Mouse (Mus musculus): Measurements from ENCODE around the gene Gtf2a1. TPM values are rescaled to one million over a fixed set of nuclear protein-coding genes. Genes with fewer than 3 reads are reported as not detected.

Gtf2a1 gene
- total RNA-seq (2012; rRNA removed), result 25.7 and 29.0 TPM in 2 replicates
- total RNA-seq (2014; rRNA removed), result 16.0 and 19.2 TPM in 2 replicates
- polyA plus RNA-seq (2012; ENCODE audit: insufficient read length, low read depth), result 34.5 and 36.2 TPM in 2 replicates

- peak; percentile 91 for DNase-seq (ENCODE audit: extremely low read depth)
- Histone ChIP-seq H3K27ac (ENCODE audit: insufficient read depth, low read depth) (peak within 1 kb of the TSS; percentile 99), H3K9ac (ENCODE audit: insufficient read depth, low read depth) (peak within 1 kb of the TSS; percentile 100), H3K79me2 (replicated peaks; ENCODE audit: control insufficient read depth, extremely low read depth, insufficient read depth, poor library complexity, severe bottlenecking) (peaks cover 27% of the 10 kb centered on the region), H3K9me3 (replicated peaks; ENCODE audit: low read length) (peaks cover 6% of the 10 kb centered on the region), H3K4me3 (replicated peaks in 1 of 3; ENCODE audit: low read depth in 2 of 3, low read length in 2 of 3, poor library complexity in 1 of 3) (peak within 1 kb of the TSS; percentile 68 to 96 (median 69)), H3K4me1 (ENCODE audit: control insufficient read depth in 1 of 2, insufficient read depth in 2 of 2) (peaks cover 6 to 29% of the 10 kb centered on the region in 2 experiments), H3K36me3 (replicated peaks in 1 of 2; ENCODE audit: control insufficient read depth in 1 of 2, insufficient read depth in 1 of 2, low read length in 1 of 2) (peaks cover 5 to 11% of the 10 kb centered on the region in 2 experiments), H3K27me3 (replicated peaks) (no peaks in the 10 kb centered on the region), H3K4me2 (ENCODE audit: insufficient read depth, low read depth, poor library complexity, severe bottlenecking) (peak within 1 kb of the TSS; percentile 99)
- dilution Hi-C loops (cut with MboI; ENCODE audit: extremely low pct_ligation_motif_present, extremely low pct_unique_long_range_greater_than_20kb, low sequenced_read_pairs) (no loop called here), in situ Hi-C loops (cut with MboI; ENCODE audit: low pct_ligation_motif_present, low pct_unique_long_range_greater_than_20kb, low sequenced_read_pairs) (no loop called here)
- peak; percentile 83 for TF ChIP-seq TBP (conservative IDR thresholded peaks at IDR 0.05; ENCODE audit: low read depth, low read length)
- peak; percentile 90; the same call in 1 of the 2 replicates for TF ChIP-seq E2F4 (IDR thresholded peaks at IDR 0.05; ENCODE audit: insufficient replicate concordance, low read depth, low read length)
- TF ChIP-seq USF1 (IDR thresholded peaks at IDR 0.05; ENCODE audit: low read depth, low read length), result peak; percentile 91
- TF ChIP-seq POLR2A (IDR thresholded peaks at IDR 0.05; ENCODE audit: low read depth, low read length), result peak; percentile 99
- no peak for TF ChIP-seq CHD1 (IDR thresholded peaks at IDR 0.05; ENCODE audit: low read depth, low read length)
- peak; percentile 63 for TF ChIP-seq MEF2A (IDR thresholded peaks at IDR 0.05; ENCODE audit: borderline replicate concordance, low read depth, low read length)
- TF ChIP-seq KAT2A (IDR thresholded peaks at IDR 0.05; ENCODE audit: insufficient replicate concordance, low read length), result 0 out of 2 replicates have a peak, but pooled peaks have one; percentile 54
- TF ChIP-seq JUN (IDR thresholded peaks at IDR 0.05; ENCODE audit: insufficient read depth, low read depth, low read length), result no peak
- TF ChIP-seq USF2 (conservative IDR thresholded peaks at IDR 0.05; ENCODE audit: low read depth, low read length), result peak; percentile 86
- TF ChIP-seq TCF12 (IDR thresholded peaks at IDR 0.05; ENCODE audit: low read depth, low read length), result peak; percentile 73
- 0 out of 2 replicates have a peak, but pooled peaks have one; percentile 62 for TF ChIP-seq MAFK (IDR thresholded peaks at IDR 0.05; ENCODE audit: insufficient replicate concordance, low read length)
- peak; percentile 100 for TF ChIP-seq ZMIZ1 (IDR thresholded peaks at IDR 0.05; ENCODE audit: low read depth, low read length)
- TF ChIP-seq SIN3A (IDR thresholded peaks at IDR 0.05; ENCODE audit: low read length), result peak; percentile 80; the same call in 1 of the 2 replicates
- TF ChIP-seq CTCF (conservative IDR thresholded peaks at IDR 0.05 in 1 of 2, IDR thresholded peaks at IDR 0.05 in 1 of 2; ENCODE audit: low read depth in 2 of 2, low read length in 2 of 2), result no peak
- peak; percentile 84; the same call in 1 of the 2 replicates for TF ChIP-seq MAZ (IDR thresholded peaks at IDR 0.05; ENCODE audit: low read depth, low read length)
- TF ChIP-seq PAX5 (IDR thresholded peaks at IDR 0.05; ENCODE audit: low read length), result no peak
- peak; percentile 100 for TF ChIP-seq NELFE (IDR thresholded peaks at IDR 0.05; ENCODE audit: low read depth, low read length)
- peak; percentile 89; the same call in 1 of the 2 replicates for TF ChIP-seq POLR2AphosphoS2 (IDR thresholded peaks at IDR 0.05; ENCODE audit: low read depth, low read length)
- TF ChIP-seq MXI1 (IDR thresholded peaks at IDR 0.05; ENCODE audit: low read depth, low read length), result peak; percentile 90
- peak; percentile 75 for TF ChIP-seq ELF1 (IDR thresholded peaks at IDR 0.05; ENCODE audit: low read depth, low read length)
- TF ChIP-seq EP300 (IDR thresholded peaks at IDR 0.05; ENCODE audit: low read length), result no peak
- no peak for TF ChIP-seq ZC3H11A (IDR thresholded peaks at IDR 0.05; ENCODE audit: low read depth, low read length)
- no peak for TF ChIP-seq ZNF384 (IDR thresholded peaks at IDR 0.05; ENCODE audit: low read depth, low read length)
- TF ChIP-seq JUND (conservative IDR thresholded peaks at IDR 0.05; ENCODE audit: low read depth, low read length), result no peak
- TF ChIP-seq SMC3 (IDR thresholded peaks at IDR 0.05; ENCODE audit: low read depth, low read length), result no peak
- TF ChIP-seq ETS1 (conservative IDR thresholded peaks at IDR 0.05; ENCODE audit: low read depth, low read length), result 0 out of 2 replicates have a peak, but pooled peaks have one; percentile 23
- TF ChIP-seq MYC (IDR thresholded peaks at IDR 0.05; ENCODE audit: low read depth, low read length), result 0 out of 2 replicates have a peak, but pooled peaks have one; percentile 60
- peak; percentile 91 for TF ChIP-seq BHLHE40 (IDR thresholded peaks at IDR 0.05; ENCODE audit: low read depth, low read length)
- peak; percentile 59 for TF ChIP-seq HCFC1 (IDR thresholded peaks at IDR 0.05; ENCODE audit: low read depth, low read length)
- TF ChIP-seq UBTF (IDR thresholded peaks at IDR 0.05; ENCODE audit: low read depth, low read length), result peak; percentile 66; the same call in 1 of the 2 replicates
- TF ChIP-seq ZKSCAN1 (IDR thresholded peaks at IDR 0.05; ENCODE audit: borderline replicate concordance, low read depth, low read length), result no peak
- TF ChIP-seq MAX (IDR thresholded peaks at IDR 0.05; ENCODE audit: low read length), result peak; percentile 97
- no peak for TF ChIP-seq GABPA (IDR thresholded peaks at IDR 0.05; ENCODE audit: insufficient replicate concordance, low read depth, low read length)
- 0 out of 2 replicates have a peak, but pooled peaks have one; percentile 51 for TF ChIP-seq RCOR1 (conservative IDR thresholded peaks at IDR 0.05; ENCODE audit: low read depth, low read length)
- peak; percentile 80 for TF ChIP-seq NRF1 (IDR thresholded peaks at IDR 0.05; ENCODE audit: low read depth, low read length)
- peak; percentile 74 for TF ChIP-seq CHD2 (IDR thresholded peaks at IDR 0.05; ENCODE audit: low read length)
- no peak for TF ChIP-seq RAD21 (IDR thresholded peaks at IDR 0.05; ENCODE audit: low read depth, low read length)
Measured at GRCm38 (mm10) chr12:91589847-91590690, at the start of gene Gtf2a1. Gene Gtf2a1 (minus strand): TSS chr12:91590487.
